Mouse (Mus musculus) embryonic facial prominence, embryonic 14.5 days (tissue): Measurements from ENCODE around the gene Sema6c. TPM values are rescaled to one million over a fixed set of nuclear protein-coding genes. Genes with fewer than 3 reads are reported as not detected.

Experiments
- ATAC-seq: fragments of 200-750 bp; cut with Nextera tagmentation; 2 replicates; pipeline ENCODE4 v1.8.0; 2017; ENCODE audit warnings: low read depth, moderate number of reproducible peaks, moderate TSS enrichment
- DNase-seq: peaks from one replicate; pipeline ENCODE4 v3.0.0-alpha.2; 2015; ENCODE audit warnings: low spot score
- H3K27ac ChIP-seq: fragments of 300-500 bp; sonication (generic); replicated peaks from 2 replicates; pipeline ENCODE4 v1.5.1; 2014; ENCODE audit warnings: low read depth, mild to moderate bottlenecking, low read length, moderate library complexity
- H3K27me3 ChIP-seq: fragments of 300-500 bp; sonication (generic); replicated peaks from 2 replicates; pipeline ENCODE4 v1.6.1; 2014; ENCODE audit warnings: low read length; ENCODE audit not compliant: control insufficient read depth, insufficient read depth
- H3K36me3 ChIP-seq: fragments of 300-500 bp; sonication (generic); 2 replicates; pipeline ENCODE4 v1.6.1; 2014; ENCODE audit warnings: low read length, mixed read lengths; ENCODE audit not compliant: control insufficient read depth, insufficient read depth
- H3K4me1 ChIP-seq: fragments of 300-500 bp; sonication (generic); 2 replicates; pipeline ENCODE4 v1.6.1; 2014; ENCODE audit warnings: antibody characterized with exemption, low read length; ENCODE audit not compliant: control insufficient read depth, insufficient read depth
- H3K4me2 ChIP-seq: fragments of 300-500 bp; sonication (generic); 2 replicates; pipeline ENCODE4 v1.6.1; 2014; ENCODE audit warnings: low read depth, mild to moderate bottlenecking, low read length, moderate library complexity, mixed read lengths
- H3K4me3 ChIP-seq: fragments of 300-500 bp; sonication (generic); 2 replicates; pipeline ENCODE4 v1.5.1; 2014; ENCODE audit warnings: low read depth, mild to moderate bottlenecking, low read length
- H3K9ac ChIP-seq: fragments of 300-500 bp; sonication (generic); 2 replicates; pipeline ENCODE4 v1.6.1; 2014; ENCODE audit warnings: low read depth, mild to moderate bottlenecking, low read length, moderate library complexity, mixed read lengths
- H3K9me3 ChIP-seq: fragments of 300-500 bp; sonication (generic); 2 replicates; pipeline ENCODE4 v1.6.1; 2016; ENCODE audit warnings: low read length; ENCODE audit not compliant: control insufficient read depth
- WGBS: fragments of 180-500 bp; shearing (Covaris S2); extraction: QIAGEN DNeasy Blood & Tissue Kit; methylation state at CpG from one replicate; pipeline ENCODE4 v1.1.7; 2014; 5-methylcytosine and 5-hydroxymethylcytosine counted together
- polyA plus RNA-seq: library from polyadenylated mRNA; unstranded; fragments of >200 nt; fragmentation: Nextera tagmentation; extraction: Ambion mirVana; gene quantifications from 2 replicates; pipeline ENCODE4 v1.2.1, GENCODE M21; 2014

The Sema6c gene
- 14.4 and 16.6 TPM in 2 replicates for polyA plus RNA-seq

DNA sequence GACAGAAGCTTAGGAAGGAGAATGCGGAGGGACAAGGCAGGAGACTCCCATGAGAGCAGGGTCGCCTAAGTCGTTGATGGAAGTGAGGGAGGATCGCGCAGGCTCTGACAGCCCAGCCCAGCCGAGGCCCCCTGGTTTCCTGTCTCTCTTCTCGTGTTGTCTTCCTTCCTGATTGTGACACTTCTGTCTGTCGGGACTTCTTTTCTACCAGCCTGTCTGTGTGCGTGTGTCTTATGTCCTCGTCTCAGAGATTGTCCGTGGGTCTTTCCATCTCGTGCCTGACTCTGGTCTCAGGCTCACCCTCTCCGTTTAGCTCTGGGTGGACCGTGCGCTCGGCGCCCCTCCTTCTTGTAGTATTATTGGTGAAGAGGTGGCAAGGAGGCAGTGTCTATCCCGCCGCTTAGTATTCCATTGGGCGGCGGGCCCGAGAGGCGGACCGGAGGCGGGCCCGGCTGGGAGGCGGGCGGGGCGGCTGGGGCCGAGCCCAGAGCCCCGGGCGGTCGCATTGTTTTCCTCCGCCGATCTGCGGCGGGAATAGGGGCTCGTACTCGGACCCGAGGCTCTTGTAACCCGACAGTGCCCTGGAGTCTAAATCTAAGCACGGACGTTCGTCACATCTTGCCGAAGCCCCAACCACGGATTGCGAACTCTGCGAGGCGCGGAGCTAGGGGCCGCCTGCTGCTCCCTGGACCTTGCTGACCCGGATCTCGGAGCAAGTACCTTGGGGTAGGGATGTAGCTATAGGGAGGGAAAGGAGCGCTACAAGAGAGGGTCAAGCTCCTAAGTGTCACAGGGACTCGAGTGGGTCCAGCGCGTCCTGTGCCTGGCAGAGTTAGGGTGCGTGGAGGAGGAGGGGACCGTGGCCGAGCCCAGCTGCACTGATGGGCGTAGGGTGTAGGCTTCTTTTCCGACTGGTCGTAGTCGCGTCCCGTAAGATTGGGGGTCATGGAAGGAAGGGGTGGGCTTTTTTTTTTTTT lies at the start of gene Sema6c:
TSS of gene Sema6c (plus strand) at position 471 of the 977 bp plus-strand sequence.
- DNase-seq = peak; percentile 96
- Histone ChIP-seq H3K27ac (peak within 1 kb of the TSS; percentile 50; the same call in 1 of the 2 replicates), H3K27me3 (no peaks in the 10 kb centered on the region), H3K9me3 (no peaks in the 10 kb centered on the region), H3K4me1 (peaks cover 21% of the 10 kb centered on the region), H3K9ac (peak within 1 kb of the TSS; percentile 70), H3K4me2 (peak within 1 kb of the TSS; percentile 84), H3K4me3 (peak within 1 kb of the TSS; percentile 63), H3K36me3 (peaks cover 10% of the 10 kb centered on the region; the same call in 1 of the 2 replicates)
- 0% methylated on average over 49 of the region's 66 CpGs for WGBS
- peak; percentile 97 for ATAC-seq

DNA sequence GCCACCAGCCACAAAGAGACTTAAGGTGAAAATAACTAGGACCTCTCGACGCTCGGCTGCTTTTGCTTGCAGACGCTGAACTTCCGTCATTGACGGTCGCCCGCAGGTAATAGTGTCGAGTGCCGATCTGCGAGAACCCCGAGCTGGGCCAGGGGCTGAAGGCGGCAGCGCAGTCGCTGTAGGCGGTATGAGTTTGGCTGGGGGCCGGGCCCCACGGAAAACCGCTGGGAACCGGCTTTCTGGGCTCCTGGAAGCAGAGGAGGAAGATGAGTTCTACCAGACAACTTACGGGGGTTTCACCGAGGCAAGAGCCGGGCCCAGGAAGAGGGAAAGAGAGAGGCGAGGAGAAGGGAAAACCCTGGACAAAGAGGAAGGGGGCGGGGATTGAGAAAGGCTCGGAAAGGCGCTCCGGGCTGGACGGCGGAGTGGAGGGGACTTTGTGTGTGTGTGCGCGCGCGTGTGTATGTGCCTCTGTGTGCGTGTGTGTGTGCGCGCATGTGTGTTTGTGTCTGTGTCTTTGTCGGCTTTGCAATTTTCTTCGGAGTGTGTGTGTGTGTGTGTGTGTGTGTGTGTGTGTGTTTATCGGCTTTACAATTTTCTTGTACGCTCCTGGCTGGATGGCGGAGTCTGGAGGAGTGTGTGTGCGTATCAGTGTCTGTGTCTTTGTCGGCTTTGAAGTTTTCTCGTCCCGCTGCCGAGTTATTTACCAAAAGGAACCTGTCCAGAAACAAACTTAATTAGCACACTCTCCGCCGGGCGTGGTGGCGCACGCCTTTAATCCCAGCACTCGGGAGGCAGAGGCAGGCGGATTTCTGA lies 49.1 kb upstream of the Sema6c start, which contains the start of gene Vps72:
TSS of gene Vps72 (plus strand) at position 112 of the 816 bp plus-strand sequence.
- ATAC-seq = peak; percentile 79
- peak within 1 kb of the TSS; percentile 94 for H3K27ac ChIP-seq
- H3K36me3 ChIP-seq = peaks cover 15% of the 10 kb centered on the region
- no peaks in the 10 kb centered on the region for H3K9me3 ChIP-seq
- peak; percentile 97 for DNase-seq
- peak within 1 kb of the TSS; percentile 77 for H3K9ac ChIP-seq
- peak within 1 kb of the TSS; percentile 60 for H3K4me3 ChIP-seq
- peak within 1 kb of the TSS; percentile 52 for H3K4me2 ChIP-seq
- 1% methylated on average over 44 of the region's 54 CpGs for WGBS
- H3K27me3 ChIP-seq = no peaks in the 10 kb centered on the region
- peaks cover 11% of the 10 kb centered on the region for H3K4me1 ChIP-seq

DNA sequence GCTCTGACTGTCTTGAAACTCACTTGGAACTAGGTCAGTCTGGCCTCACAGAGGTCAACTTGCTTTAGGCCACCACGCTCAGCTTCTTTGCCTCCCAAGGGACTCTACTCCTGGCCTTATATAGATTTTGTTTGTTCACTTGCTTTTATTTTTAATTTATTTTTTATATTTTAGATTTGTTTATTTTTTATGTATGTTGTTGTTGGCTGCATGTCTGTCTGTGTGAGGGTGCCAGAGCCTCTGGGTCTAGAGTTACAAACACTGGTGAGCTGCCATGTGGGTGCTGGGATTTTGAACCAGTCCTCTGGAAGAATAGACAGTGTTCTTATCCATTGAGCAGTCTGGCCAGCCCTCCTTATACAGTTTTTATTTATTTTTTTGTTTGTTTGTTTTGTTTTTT lies 47.5 kb upstream of the Sema6c start:
- peaks cover 11% of the 10 kb centered on the region for H3K4me1 ChIP-seq
- H3K9ac ChIP-seq = no peak overlapping the region; the same call in 1 of the 2 replicates
- WGBS = 81% methylated on average over 1 of the region's 1 CpGs
- H3K36me3 ChIP-seq = peaks cover 27% of the 10 kb centered on the region
- H3K4me2 ChIP-seq = peak overlapping the region; percentile 52; the same call in 1 of the 2 replicates
- H3K27ac ChIP-seq = no peak overlapping the region
- ATAC-seq (no peak), DNase-seq (no peak)
- H3K4me3 ChIP-seq = no peak overlapping the region
- no peaks in the 10 kb centered on the region for H3K9me3 ChIP-seq
- H3K27me3 ChIP-seq = no peaks in the 10 kb centered on the region

DNA sequence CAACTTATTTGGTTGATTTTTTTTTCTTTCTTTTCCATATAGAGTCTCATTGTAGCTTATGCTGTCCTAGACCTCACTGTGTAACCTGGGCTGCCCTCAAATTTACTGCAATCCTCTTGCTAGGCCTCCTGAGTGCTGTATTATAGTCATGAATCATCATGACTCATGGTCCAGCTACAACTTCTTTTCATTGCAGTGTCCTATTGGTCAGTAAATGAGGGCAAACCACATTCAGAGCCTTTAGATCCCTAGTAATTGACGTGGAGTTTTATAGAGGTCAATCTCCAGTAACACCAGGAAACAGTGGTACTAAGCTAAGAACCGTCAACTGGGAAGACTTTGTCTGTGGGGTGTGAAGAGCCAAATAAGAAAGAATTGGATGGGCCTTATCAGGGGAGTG lies 42.5 kb upstream of the Sema6c start:
- Histone ChIP-seq H3K9me3 (no peaks in the 10 kb centered on the region), H3K4me2 (no peak overlapping the region), H3K36me3 (peaks cover 76% of the 10 kb centered on the region), H3K27me3 (no peaks in the 10 kb centered on the region), H3K4me1 (peaks cover under 1% of the 10 kb centered on the region; the same call in 1 of the 2 replicates), H3K4me3 (no peak overlapping the region), H3K9ac (no peak overlapping the region), H3K27ac (no peak overlapping the region)
- no peak for DNase-seq
- ATAC-seq = no peak
- 91% methylated on average over 2 of the region's 2 CpGs for WGBS

DNA sequence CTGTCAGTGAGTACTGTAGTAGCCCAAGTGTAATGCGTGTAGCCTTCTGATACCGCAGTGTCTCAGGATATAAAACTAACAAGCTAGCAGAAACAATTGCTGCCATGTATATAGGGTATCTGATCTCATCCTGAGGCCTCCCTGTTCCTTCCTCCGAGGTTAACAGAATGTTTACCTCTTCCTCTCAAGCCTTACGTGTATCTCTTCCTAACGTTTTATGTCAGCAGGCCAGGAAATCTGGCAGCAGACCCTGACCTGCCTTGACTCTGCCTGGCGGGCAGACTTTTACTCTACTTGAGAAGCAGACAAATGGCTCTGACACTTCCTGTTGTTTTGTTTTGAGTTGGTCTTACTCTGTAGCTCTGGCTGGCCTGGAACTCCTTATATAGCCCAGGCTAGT lies 38.7 kb upstream of the Sema6c start:
- WGBS = 72% methylated on average over 6 of the region's 6 CpGs
- H3K27ac ChIP-seq = 0 out of 2 replicates have a peak overlapping the region, but pooled peaks have one; percentile 39
- H3K9me3 ChIP-seq = no peaks in the 10 kb centered on the region
- no peak for ATAC-seq
- DNase-seq = peak; percentile 20
- H3K4me2 ChIP-seq = no peak overlapping the region
- no peak overlapping the region for H3K9ac ChIP-seq
- H3K4me3 ChIP-seq = no peak overlapping the region
- H3K36me3 ChIP-seq = peaks cover 64% of the 10 kb centered on the region
- peaks cover 7% of the 10 kb centered on the region for H3K4me1 ChIP-seq
- no peaks in the 10 kb centered on the region for H3K27me3 ChIP-seq

DNA sequence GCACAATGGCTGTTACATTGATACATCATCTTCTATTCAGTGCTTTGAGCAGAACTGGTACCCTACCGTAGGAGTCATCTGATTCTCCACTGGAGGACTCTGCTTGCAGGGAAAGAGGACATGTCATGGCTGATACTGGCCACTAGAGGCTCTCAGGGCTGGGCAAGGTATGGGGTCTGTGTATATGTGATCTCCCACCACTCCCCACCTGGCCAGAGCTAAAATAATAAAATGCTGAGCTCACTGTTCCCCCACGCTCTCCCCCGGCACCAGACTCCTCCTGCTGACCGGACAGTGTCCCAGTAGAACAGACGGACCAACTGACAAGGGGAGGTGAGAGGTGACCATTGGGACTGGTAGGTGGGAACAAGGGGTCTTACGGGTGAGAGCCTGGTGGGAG lies 36.0 kb upstream of the Sema6c start, which contains the start of gene Tmod4:
TSS of gene Tmod4 (plus strand) at position 231 of the 400 bp plus-strand sequence.
- H3K27ac ChIP-seq = peak within 1 kb of the TSS; percentile 65
- 0 out of 2 replicates have a peak within 1 kb of the TSS, but pooled peaks have one; percentile 4 for H3K4me2 ChIP-seq
- DNase-seq = no peak

DNA sequence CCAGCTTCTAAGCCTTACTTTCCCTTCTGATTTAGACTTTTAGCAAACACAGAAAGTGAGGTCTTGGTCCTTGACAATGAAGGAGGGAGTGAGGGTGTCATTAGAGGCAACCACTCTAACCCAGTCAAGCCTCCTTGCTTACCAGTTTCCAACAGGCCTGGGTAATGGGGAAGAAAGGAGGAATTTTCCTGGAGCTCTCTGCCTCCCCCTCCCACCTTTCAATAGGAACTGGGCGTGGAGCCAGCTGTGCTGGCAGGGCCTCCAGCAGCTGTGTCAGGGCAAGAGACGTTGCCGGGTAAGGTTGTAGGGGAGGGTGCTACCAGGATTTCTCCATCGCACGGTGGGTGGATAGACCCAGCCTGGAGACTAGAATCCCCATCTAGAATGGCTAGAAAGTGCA lies 35.3 kb upstream of the Sema6c start:
- H3K4me3 ChIP-seq = no peak overlapping the region
- H3K9ac ChIP-seq = no peak overlapping the region
- H3K36me3 ChIP-seq = peaks cover 41% of the 10 kb centered on the region
- H3K4me1 ChIP-seq = peaks cover 7% of the 10 kb centered on the region
- peak overlapping the region; percentile 65 for H3K27ac ChIP-seq
- H3K27me3 ChIP-seq = no peaks in the 10 kb centered on the region
- ATAC-seq (peak; percentile 65), DNase-seq (peak; percentile 86)
- no peaks in the 10 kb centered on the region for H3K9me3 ChIP-seq
- WGBS = 16% methylated on average over 5 of the region's 5 CpGs
- H3K4me2 ChIP-seq = no peak overlapping the region

More for the DNA sequence above, 36.0 kb upstream of the Sema6c start, which contains the start of gene Tmod4:
- Histone ChIP-seq H3K9ac (no peak within 1 kb of the TSS), H3K27me3 (no peaks in the 10 kb centered on the region), H3K9me3 (no peaks in the 10 kb centered on the region), H3K4me1 (peaks cover 7% of the 10 kb centered on the region), H3K4me3 (no peak within 1 kb of the TSS), H3K36me3 (peaks cover 45% of the 10 kb centered on the region)
- peak; percentile 27; the same call in 1 of the 2 replicates for ATAC-seq
- 48% methylated on average over 6 of the region's 6 CpGs for WGBS

DNA sequence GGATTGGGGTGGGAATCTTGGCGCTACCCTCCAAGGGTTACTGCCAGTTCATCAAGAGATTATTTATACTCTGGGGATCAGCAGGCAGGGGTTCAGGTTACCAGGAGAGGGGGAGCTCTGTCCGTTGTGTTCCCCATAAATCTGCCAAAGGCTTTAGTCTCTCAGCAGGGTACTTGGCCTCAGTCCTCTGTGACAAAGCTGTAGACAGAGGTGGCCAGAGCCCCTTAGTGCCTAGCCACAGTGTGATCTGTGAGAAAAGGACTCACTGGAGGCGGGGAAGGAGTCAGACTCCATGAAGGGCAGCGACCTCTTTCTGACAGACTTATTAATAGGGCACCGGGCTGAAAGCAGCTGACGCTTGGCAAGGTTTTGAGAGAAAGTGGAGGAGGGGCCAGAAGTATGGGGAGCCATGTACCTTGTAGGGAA lies 31.0 kb upstream of the Sema6c start:
- no peak for ATAC-seq
- no peak overlapping the region for H3K27ac ChIP-seq

More for the DNA sequence above, 31.0 kb upstream of the Sema6c start:
- 60% methylated on average over 6 of the region's 6 CpGs for WGBS
- Histone ChIP-seq H3K9ac (no peak overlapping the region), H3K4me2 (no peak overlapping the region), H3K4me1 (peaks cover 7% of the 10 kb centered on the region), H3K36me3 (peaks cover 14% of the 10 kb centered on the region; the same call in 1 of the 2 replicates), H3K27me3 (no peaks in the 10 kb centered on the region), H3K9me3 (no peaks in the 10 kb centered on the region), H3K4me3 (no peak overlapping the region)
- no peak for DNase-seq
